Mouse (Mus musculus): ENCODE measurements around the gene Tespa1. TPM values are rescaled to one million over a fixed set of nuclear protein-coding genes. Genes with fewer than 3 reads are reported as not detected.
"Not testable (repeated sequence)": the region's sequence is repeated elsewhere in the genome, so short reads cannot be mapped to it uniquely, and the experiment has no call there.

The Tespa1 gene
- polyA plus RNA-seq, 2 experiments, result 1.8 to 2.3 TPM

GRCm38 (mm10) chr10:130287201-130287600, 35.5 kb upstream of the Tespa1 start:
- Histone ChIP-seq H3K36me3 (ENCODE audit: control insufficient read depth, insufficient read depth, low read length) (no peaks in the 10 kb centered on the region), H3K9ac (ENCODE audit: low read depth, low read length, severe bottlenecking) (no peak overlapping the region), H3K27ac (replicated peaks; ENCODE audit: low read depth, low read length) (no peak overlapping the region), H3K9me3 (ENCODE audit: control insufficient read depth, low read length) (no peaks in the 10 kb centered on the region), H3K27me3 (ENCODE audit: control insufficient read depth, insufficient read depth, low read length) (no peaks in the 10 kb centered on the region), H3K4me1 (ENCODE audit: control insufficient read depth, insufficient read depth, low read length) (no peaks in the 10 kb centered on the region), H3K4me2 (replicated peaks; ENCODE audit: low read depth, low read length, severe bottlenecking) (no peak overlapping the region), H3K4me3 (replicated peaks; ENCODE audit: low read length) (no peak overlapping the region)
- DNase-seq (ENCODE audit: low spot score) (no peak), ATAC-seq (ENCODE audit: low FRiP score, low read depth) (no peak)
- 64% methylated on average over 1 of the region's 1 CpGs for WGBS
- TF ChIP-seq POLR2A (IDR thresholded peaks at IDR 0.05; ENCODE audit: borderline replicate concordance, extremely low read depth, insufficient read depth, insufficient read length), result no peak

GRCm38 (mm10) chr10:130288007-130288406, 34.7 kb upstream of the Tespa1 start:
- Histone ChIP-seq H3K36me3 (ENCODE audit: control insufficient read depth, insufficient read depth, low read length) (no peaks in the 10 kb centered on the region), H3K9ac (ENCODE audit: low read depth, low read length, severe bottlenecking) (no peak overlapping the region), H3K27me3 (ENCODE audit: control insufficient read depth, insufficient read depth, low read length) (no peaks in the 10 kb centered on the region), H3K4me2 (replicated peaks; ENCODE audit: low read depth, low read length, severe bottlenecking) (no peak overlapping the region), H3K9me3 (ENCODE audit: control insufficient read depth, low read length) (no peaks in the 10 kb centered on the region), H3K4me1 (ENCODE audit: control insufficient read depth, insufficient read depth, low read length) (no peaks in the 10 kb centered on the region), H3K4me3 (replicated peaks; ENCODE audit: low read length) (no peak overlapping the region), H3K27ac (replicated peaks; ENCODE audit: low read depth, low read length) (no peak overlapping the region)
- 53% methylated on average over 3 of the region's 3 CpGs for WGBS
- DNase-seq (ENCODE audit: low spot score) (no peak), ATAC-seq (ENCODE audit: low FRiP score, low read depth) (no peak)
- TF ChIP-seq POLR2A (IDR thresholded peaks at IDR 0.05; ENCODE audit: borderline replicate concordance, extremely low read depth, insufficient read depth, insufficient read length), result no peak

- Histone ChIP-seq H3K4me1 (ENCODE audit: control insufficient read depth, insufficient read depth, low read length) (no peaks in the 10 kb centered on the region), H3K27me3 (ENCODE audit: control insufficient read depth, insufficient read depth, low read length) (no peaks in the 10 kb centered on the region), H3K9me3 (ENCODE audit: control insufficient read depth, low read length) (no peaks in the 10 kb centered on the region), H3K27ac (replicated peaks; ENCODE audit: low read depth, low read length) (no peak overlapping the region), H3K4me3 (replicated peaks; ENCODE audit: low read length) (no peak overlapping the region), H3K9ac (ENCODE audit: low read depth, low read length, severe bottlenecking) (no peak overlapping the region), H3K4me2 (replicated peaks; ENCODE audit: low read depth, low read length, severe bottlenecking) (no peak overlapping the region), H3K36me3 (ENCODE audit: control insufficient read depth, insufficient read depth, low read length) (no peaks in the 10 kb centered on the region)
- no peak for TF ChIP-seq POLR2A (IDR thresholded peaks at IDR 0.05; ENCODE audit: borderline replicate concordance, extremely low read depth, insufficient read depth, insufficient read length)
- DNase-seq (ENCODE audit: low spot score) (no peak), ATAC-seq (ENCODE audit: low FRiP score, low read depth) (no peak)
- 20% methylated on average over 3 of the region's 3 CpGs for WGBS
Measured at GRCm38 (mm10) chr10:130293741-130294408, 28.8 kb upstream of the Tespa1 start.

- H3K4me3 ChIP-seq (replicated peaks; ENCODE audit: low read length); H3K27ac ChIP-seq (replicated peaks; ENCODE audit: low read depth, low read length); H3K9me3 ChIP-seq (ENCODE audit: control insufficient read depth, low read length); ATAC-seq (ENCODE audit: low FRiP score, low read depth); H3K9ac ChIP-seq (ENCODE audit: low read depth, low read length, severe bottlenecking); H3K4me1 ChIP-seq (ENCODE audit: control insufficient read depth, insufficient read depth, low read length); H3K27me3 ChIP-seq (ENCODE audit: control insufficient read depth, insufficient read depth, low read length); H3K4me2 ChIP-seq (replicated peaks; ENCODE audit: low read depth, low read length, severe bottlenecking); H3K36me3 ChIP-seq (ENCODE audit: control insufficient read depth, insufficient read depth, low read length): not testable (repeated sequence)
- 17% methylated on average over 4 of the region's 4 CpGs for WGBS
- peak; percentile 23 for DNase-seq (ENCODE audit: low spot score)
Measured at GRCm38 (mm10) chr10:130298748-130299147, 23.9 kb upstream of the Tespa1 start.

- WGBS, result 72% methylated on average over 3 of the region's 5 CpGs
- not testable (repeated sequence) for ATAC-seq (ENCODE audit: low FRiP score, low read depth)
Measured at GRCm38 (mm10) chr10:130304138-130304537, 18.5 kb upstream of the Tespa1 start.

More at GRCm38 (mm10) chr10:130304138-130304537, 18.5 kb upstream of the Tespa1 start:
- not testable (repeated sequence) for H3K4me1 ChIP-seq (ENCODE audit: control insufficient read depth, insufficient read depth, low read length); H3K4me2 ChIP-seq (replicated peaks; ENCODE audit: low read depth, low read length, severe bottlenecking); H3K9ac ChIP-seq (ENCODE audit: low read depth, low read length, severe bottlenecking); H3K27me3 ChIP-seq (ENCODE audit: control insufficient read depth, insufficient read depth, low read length); H3K4me3 ChIP-seq (replicated peaks; ENCODE audit: low read length); H3K27ac ChIP-seq (replicated peaks; ENCODE audit: low read depth, low read length); DNase-seq (ENCODE audit: low spot score); H3K36me3 ChIP-seq (ENCODE audit: control insufficient read depth, insufficient read depth, low read length); H3K9me3 ChIP-seq (ENCODE audit: control insufficient read depth, low read length)

All from limb, embryonic 14.5 days (tissue).